Mouse (Mus musculus) stomach, postnatal 0 days (tissue): ENCODE data around the gene Vmn2r1. TPM values are rescaled to one million over a fixed set of nuclear protein-coding genes. Genes with fewer than 3 reads are reported as not detected.

Experiments
- ATAC-seq: fragments of 200-750 bp; cut with Nextera tagmentation; 2 replicates; pipeline ENCODE4 v1.8.0; 2017; ENCODE audit not compliant: low FRiP score, low TSS enrichment
- DNase-seq: peaks from one replicate; pipeline ENCODE4 v3.0.0-alpha.2; 2016; ENCODE audit warnings: low spot score
- H3K27ac ChIP-seq: fragments of 300-500 bp; sonication (generic); replicated peaks from 2 replicates; pipeline ENCODE4 v1.5.1; 2014; ENCODE audit warnings: mild to moderate bottlenecking, control low read depth
- H3K27me3 ChIP-seq: fragments of 300-500 bp; sonication (generic); 2 replicates; pipeline ENCODE4 v1.6.1; 2014; ENCODE audit warnings: low read length; ENCODE audit not compliant: control insufficient read depth, insufficient read depth
- H3K36me3 ChIP-seq: fragments of 300-500 bp; sonication (generic); 2 replicates; pipeline ENCODE4 v1.6.1; 2014; ENCODE audit warnings: low read length, mixed read lengths; ENCODE audit not compliant: control insufficient read depth, insufficient read depth
- H3K4me1 ChIP-seq: fragments of 300-500 bp; sonication (generic); replicated peaks from 2 replicates; pipeline ENCODE4 v1.6.1; 2014; ENCODE audit warnings: antibody characterized with exemption; ENCODE audit not compliant: control insufficient read depth, insufficient read depth
- H3K4me2 ChIP-seq: fragments of 300-500 bp; sonication (generic); replicated peaks from 2 replicates; pipeline ENCODE4 v1.6.1; 2014; ENCODE audit warnings: low read depth, mild to moderate bottlenecking, control low read depth, moderate library complexity
- H3K4me3 ChIP-seq: fragments of 300-500 bp; sonication (generic); 2 replicates; pipeline ENCODE4 v1.5.1; 2014; ENCODE audit warnings: low read depth, low read length, control low read depth
- H3K9ac ChIP-seq: fragments of 300-500 bp; sonication (generic); 2 replicates; pipeline ENCODE4 v1.6.1; 2014; ENCODE audit warnings: mild to moderate bottlenecking, low read length, control low read depth, mixed read lengths
- H3K9me3 ChIP-seq: fragments of 300-500 bp; sonication (generic); 2 replicates; pipeline ENCODE4 v1.6.1; 2016; ENCODE audit warnings: low read length; ENCODE audit not compliant: control insufficient read depth
- EP300 ChIP-seq: optimal IDR thresholded peaks from 2 replicates; pipeline ENCODE3; 2016; ENCODE audit warnings: antibody characterized with exemption
- WGBS: fragments of 180-500 bp; shearing (Covaris S2); extraction: QIAGEN DNeasy Blood & Tissue Kit; methylation state at CpG from one replicate; pipeline ENCODE4 v1.1.7; 2014; 5-methylcytosine and 5-hydroxymethylcytosine counted together
- polyA plus RNA-seq: library from polyadenylated mRNA; unstranded; fragments of >200 nt; fragmentation: Nextera tagmentation; extraction: Ambion mirVana; gene quantifications from 2 replicates; pipeline ENCODE4 v1.2.1, GENCODE M21; 2015

Vmn2r1 gene
- polyA plus RNA-seq, 1 experiment from 2014 or later = 0.05 TPM

DNA sequence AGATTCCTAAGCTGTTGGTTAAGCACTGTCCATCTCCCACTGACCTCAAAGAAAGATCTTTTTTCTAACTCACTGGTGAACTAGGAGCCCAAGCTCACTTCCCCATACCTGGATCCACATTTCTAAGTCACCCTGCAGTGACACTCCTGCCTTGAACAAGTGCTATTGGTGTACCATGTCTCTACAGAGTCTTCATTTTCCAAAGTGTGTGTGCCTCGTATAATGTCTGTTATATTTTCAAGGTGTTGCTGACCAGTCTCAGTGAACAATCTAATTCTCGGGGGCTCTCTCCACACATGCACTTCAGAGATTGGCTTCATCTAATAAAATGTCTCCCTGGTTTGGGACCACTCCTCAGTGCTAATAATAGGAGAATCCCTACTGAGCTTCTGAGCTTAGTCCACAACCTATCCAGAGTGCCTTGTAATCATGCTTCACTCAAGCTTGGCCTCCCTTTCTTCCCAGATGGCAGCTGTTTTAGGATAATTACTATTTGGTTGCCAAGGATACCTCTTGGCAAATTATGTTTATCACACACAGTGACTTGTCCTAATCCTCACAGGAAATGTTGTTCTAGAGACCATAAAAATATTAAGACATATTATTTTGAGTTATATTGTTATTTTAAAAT, 60.6 kb downstream of the Vmn2r1 start, which contains the start of gene Vmn2r2:
Vmn2r2 (minus strand) TSS at position 51 of the 631 bp plus-strand sequence.
- no peak for DNase-seq
- no peak for TF ChIP-seq EP300
- 85% methylated on average over 2 of the region's 2 CpGs for WGBS
- ATAC-seq = no peak
- Histone ChIP-seq H3K9ac (no peak within 1 kb of the TSS), H3K27me3 (no peaks in the 10 kb centered on the region), H3K9me3 (no peaks in the 10 kb centered on the region), H3K4me3 (no peak within 1 kb of the TSS), H3K36me3 (no peaks in the 10 kb centered on the region), H3K4me1 (no peaks in the 10 kb centered on the region), H3K4me2 (no peak within 1 kb of the TSS), H3K27ac (no peak within 1 kb of the TSS)

Other genes with a start within 250 kb of the Vmn2r1 start
- gene Plch1, start 182.1 kb upstream of the Vmn2r1 start, polyA plus RNA-seq = 1.7 TPM in 2 replicates
- gene E130311K13Rik, start 152.1 kb upstream of the Vmn2r1 start, polyA plus RNA-seq = 6.3 and 6.9 TPM in 2 replicates
- gene Slc33a1, start 116.8 kb upstream of the Vmn2r1 start, polyA plus RNA-seq = 24.6 and 25.4 TPM in 2 replicates
- gene Gmps, start 105.4 kb upstream of the Vmn2r1 start, polyA plus RNA-seq = 16.2 and 16.3 TPM in 2 replicates
- gene Vmn2r2, start 60.4 kb downstream of the Vmn2r1 start, polyA plus RNA-seq = not detected in 2 replicates
- gene Vmn2r3, start 208.2 kb downstream of the Vmn2r1 start, polyA plus RNA-seq = 0.01 TPM in 1 of 2 replicates, not detected in the other